Mouse (Mus musculus) urinary bladder, postnatal 4 days (tissue): ENCODE results near the gene Lamb1.

ENCODE experiments used
- DNase-seq, 2 experiments: peaks; one replicate each; pipeline ENCODE4 v3.0.0; 2021 to 2022; ENCODE audit warnings: low spot score in 2 of 2

The Lamb1 gene

DNA sequence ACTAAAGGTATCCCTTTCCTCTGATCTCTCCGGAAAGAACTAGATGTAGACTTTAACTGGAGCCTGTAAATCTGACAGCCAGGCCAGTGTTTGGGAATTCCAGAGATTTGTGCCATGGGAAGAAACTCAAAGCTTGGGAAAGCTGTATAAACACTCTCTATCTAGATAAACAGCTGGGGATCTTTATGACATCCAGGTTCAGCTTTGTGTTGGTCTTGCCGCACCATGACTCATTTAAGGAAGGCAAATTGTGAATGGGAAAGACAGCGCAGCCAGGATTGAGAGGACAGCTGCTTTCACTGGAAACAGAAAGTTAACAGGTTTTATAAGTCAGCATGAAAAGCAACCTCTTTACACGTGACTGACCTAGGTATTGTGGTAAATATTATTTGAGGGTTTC, 12.8 kb upstream of the Lamb1 start:
- DNase-seq: no peak

DNA sequence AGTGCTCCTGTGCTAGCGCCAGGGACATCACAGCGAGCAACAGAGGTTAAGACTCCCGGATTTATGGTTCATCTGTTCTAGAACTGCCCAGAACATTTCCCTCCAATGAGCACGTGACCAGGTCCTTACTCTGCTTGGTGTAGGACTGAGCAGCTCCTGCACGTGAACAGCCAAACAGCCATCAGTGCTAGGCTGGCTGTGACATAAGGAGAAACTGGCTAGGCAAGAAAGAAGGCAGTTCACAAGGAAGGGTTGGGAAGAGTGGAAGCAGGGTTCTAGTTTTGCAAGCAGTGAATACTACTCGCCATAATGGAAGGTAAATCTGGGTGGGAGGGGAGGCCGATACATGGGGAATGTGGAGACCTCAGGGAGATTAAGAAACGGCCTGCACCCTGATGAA, 10.1 kb upstream of the Lamb1 start:
- no peak for DNase-seq

DNA sequence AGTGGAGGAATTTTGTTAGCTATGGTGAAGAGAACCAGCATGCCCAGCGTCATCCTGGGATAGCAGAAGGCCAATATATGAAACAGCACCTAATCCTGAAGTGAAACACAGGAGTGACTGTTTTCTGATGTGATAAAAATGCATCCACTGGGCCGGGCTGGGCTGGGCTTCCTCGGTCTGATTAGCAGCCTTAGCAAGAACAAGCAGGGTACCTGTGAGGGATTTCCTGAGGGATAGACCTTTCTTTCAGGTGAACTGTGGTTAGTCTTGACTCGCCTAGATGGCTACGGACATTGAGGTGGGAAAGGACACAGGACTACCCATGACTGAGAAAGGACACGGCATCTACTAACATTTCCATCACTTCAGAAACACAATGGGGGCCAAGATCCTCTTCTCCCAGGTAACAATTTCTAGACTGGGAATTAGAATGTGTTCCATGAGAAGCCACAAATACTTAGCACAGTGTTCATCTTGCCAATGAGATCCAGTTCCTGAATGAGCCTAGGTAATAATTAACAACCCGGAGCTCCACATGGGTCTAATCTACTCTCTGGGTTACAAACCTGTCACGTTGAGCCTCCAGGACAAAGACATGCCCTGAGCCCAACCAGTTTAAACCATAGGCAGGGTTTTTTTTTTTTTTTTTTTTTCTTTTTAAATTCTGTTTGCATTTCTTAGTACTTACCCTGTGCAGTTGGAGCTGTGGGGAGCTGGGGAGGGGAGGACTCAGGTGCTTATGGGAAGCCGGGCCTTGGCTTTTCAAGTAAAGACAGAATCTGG, 8.7 kb upstream of the Lamb1 start:
- no peak for DNase-seq

DNA sequence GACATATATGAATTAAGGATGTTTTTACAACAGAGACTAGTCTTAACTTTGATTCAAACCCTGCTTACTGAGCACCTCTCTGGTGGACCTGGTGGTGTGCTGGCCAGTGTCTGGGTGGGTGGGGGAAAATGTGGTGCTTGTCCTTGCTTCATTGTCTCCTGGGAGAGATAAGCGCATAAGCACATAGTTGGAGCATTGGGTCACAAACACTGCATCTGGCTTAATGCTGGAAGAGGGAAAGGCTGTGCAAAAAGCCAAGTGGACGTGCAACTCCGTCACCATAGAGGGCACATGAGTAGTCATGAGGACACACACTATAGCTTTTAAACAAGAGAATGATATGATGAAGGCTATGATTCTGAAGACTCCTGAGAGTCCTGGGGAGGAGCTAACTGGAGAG, 3.2 kb upstream of the Lamb1 start:
- no peak for DNase-seq

DNA sequence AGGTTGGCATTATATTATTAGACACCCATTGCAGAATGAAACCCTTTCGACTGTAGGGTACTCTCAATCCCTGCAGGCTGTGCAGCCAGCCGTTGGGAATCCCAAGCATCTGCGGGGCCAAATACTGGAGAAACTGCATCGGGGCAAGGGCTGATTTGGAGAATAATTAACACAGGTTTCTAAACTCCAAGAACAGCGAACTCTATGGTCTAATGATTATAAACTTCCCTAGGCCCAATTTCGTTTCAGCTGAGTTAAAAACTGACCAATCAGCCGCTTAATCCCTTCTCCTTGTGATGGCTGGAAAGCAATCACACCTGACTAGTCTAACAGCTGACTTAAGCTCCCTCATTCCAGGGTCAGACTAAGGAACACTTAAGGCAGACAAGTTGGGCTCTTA, 1.1 kb upstream of the Lamb1 start:
- DNase-seq: no peak

DNA sequence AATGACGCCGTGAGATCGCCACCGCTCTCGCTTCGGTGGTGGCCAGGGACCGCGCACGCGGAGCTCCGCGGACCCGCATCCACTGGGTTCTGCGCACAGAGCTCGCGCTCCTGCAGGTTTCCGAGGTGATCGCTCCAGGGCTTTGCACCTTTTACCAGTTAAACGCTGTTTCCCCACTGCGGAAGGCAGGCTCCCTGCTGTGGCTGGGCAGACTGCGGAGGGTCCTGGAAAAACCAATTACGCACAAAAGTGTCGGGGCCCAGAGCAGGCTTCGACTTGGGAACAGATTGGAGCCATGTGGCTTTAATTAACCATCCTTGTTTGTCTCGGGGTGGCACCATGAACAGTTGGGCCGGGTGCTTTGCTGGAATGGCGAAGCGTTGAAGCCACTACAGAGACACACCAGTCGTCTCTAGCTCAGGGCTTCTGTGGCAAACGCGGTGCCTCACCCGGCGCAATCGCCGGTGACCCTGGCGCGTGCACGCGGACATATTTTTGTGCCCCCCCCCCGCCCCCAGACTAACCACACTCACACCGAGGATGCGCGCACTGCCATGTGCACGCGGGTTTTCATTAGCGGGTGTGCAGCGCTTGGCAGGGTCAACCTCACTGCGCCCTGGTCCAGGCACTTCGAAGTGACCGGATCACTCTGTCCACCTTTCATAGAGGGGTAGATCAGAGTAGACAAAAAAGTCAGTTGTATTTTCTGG, 843 bp downstream of the Lamb1 start:
- no peak for DNase-seq

DNA sequence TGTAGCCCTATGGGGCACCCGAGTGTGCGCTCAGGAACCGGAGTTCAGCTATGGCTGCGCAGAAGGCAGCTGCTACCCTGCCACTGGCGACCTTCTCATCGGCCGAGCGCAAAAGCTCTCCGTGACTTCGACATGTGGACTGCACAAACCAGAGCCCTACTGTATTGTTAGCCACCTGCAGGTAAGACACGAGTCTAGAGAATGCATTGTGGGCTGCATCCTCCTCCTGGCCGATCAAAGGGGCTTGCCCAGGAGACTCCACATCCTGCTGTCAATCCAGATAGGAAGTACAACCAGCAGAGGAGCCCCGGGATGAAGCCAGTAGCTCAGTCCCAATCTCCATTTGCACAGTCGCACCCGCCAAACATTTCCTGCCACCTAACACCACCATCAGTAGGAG, 1.7 kb downstream of the Lamb1 start:
- DNase-seq: no peak

DNA sequence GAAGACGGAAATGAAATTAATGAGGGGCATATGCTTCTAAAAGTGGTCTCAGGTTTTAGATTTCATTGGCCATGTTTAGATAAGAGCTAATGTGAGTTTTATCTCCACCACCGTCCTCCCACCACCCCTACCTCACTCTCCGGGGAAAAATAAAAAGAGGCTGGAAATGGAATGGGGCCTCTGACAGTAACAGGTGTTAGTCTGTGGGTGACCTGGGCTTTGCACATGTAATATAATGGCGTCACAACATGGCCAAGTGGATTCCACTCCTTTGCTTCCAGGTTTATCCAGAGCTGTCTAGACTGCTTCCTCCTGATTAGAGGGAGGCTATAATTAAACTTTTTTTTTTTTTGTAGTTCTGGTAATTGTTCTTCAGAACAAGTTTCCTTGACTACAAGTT, 2.3 kb downstream of the Lamb1 start:
- DNase-seq: no peak

DNA sequence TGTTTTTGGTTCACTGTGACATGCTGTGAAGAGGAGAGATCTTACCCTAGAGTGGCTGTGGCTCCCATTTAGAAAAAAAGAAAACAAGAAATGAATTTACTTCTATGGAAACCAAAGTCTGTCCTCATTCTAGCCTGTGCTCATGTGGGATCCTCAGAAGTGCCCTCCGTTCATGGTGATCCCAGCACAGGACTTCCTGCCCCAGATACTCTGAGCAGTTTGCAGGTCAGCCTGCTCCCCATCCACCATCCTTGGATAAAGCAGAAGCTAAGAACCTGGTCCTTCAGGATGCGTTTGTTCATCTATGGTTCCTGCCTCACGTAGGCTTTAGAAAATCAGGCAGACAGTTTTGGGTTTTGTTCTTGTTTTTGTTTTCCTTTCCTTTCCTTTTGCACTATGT, 3.3 kb downstream of the Lamb1 start:
- no peak for DNase-seq

DNA sequence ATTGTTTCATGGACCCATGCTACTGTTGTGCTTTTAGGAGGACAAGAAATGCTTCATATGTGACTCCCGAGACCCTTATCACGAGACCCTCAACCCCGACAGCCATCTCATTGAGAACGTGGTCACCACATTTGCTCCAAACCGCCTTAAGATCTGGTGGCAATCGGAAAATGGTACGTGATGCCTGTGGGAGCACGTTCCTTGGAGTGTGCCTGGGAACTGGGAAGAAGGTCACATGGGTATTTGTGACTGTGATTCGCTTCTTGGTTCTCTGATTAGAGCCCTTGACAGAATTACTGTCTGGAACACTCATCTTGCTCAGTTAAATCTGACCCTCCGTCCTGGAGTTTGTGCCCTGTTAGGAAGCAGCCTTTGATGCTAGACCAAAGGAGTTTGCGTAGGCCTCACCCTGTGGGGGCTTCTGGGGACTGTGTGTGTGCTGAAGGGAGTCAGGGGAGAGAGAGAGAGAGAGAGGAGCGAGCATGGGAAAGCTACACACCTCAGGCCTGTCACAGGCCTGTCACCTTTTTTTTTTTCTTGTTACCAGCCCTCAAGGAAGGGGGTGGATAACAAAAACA, 4.1 kb downstream of the Lamb1 start:
- DNase-seq: no peak

DNA sequence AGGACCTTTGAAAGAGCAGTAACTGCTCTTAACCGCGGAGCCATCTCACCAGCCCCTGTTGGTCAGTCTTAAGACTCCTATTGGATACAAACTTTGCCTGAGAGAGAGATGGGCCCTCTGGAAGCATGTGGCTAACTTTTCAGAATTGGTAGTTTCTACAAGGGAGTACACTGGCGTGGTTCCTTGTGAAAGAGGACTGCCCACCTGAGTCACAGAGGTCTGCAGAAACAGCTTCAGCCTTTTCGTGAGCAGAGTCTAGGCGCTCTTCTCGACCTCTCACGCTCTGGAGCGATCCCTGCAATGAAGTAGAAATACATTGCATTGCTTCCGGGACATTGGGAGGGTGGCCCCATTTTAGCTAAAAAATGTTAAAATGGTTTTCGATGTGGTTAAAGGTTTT, 5.3 kb downstream of the Lamb1 start:
- no peak for DNase-seq

DNA sequence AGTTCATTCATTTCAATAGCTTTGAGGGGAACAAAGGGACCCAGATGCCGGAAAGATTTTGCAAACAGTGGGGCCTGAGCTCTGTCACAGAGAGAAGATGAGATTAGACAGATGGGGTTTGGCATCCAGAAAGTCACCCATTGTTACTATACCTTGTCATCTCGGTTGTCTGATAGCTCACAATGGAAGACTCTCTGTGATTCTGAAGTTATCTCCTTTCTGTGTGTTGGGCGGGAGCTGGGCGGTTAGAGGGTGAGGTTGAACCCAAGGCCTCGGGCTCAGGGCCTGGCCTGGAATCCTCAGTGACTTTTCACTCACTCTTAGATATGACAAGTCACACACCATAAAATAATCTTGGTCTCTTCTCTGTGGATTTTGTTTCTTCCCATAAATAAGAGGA, 5.7 kb downstream of the Lamb1 start:
- no peak for DNase-seq

DNA sequence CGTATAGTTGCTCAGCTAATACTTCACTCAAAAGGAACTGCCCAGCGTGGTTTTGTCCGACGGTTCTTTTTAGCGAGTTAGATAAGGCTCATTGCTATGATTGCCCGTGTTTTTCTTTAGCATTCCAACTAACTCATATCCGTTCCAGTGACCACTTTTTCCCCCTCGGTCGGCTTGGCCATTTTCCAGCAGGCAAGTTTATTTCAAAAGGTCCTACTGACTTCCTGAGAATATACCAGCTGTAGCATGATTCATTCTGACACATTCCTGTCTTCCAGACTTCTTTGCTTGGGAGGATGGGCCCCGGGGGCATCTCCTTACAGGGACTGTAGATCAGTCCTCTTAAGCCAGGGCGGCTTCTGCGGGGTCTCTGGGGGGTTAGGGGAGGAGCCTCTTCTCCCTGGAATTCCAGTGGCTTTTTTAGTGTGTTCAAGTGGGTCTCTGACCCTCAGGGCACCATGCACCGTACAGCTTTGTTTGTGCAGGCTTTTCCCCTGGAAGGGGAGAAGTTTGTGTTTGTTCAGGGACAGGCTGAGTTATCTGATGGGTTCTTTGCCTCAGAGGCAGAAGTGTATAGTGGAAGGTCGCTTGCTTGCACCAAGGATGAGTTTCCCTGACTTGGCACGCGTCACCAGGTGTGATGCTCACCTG, 6.5 kb downstream of the Lamb1 start:
- DNase-seq: peak in 1 of 2 experiments; percentile 54

DNA sequence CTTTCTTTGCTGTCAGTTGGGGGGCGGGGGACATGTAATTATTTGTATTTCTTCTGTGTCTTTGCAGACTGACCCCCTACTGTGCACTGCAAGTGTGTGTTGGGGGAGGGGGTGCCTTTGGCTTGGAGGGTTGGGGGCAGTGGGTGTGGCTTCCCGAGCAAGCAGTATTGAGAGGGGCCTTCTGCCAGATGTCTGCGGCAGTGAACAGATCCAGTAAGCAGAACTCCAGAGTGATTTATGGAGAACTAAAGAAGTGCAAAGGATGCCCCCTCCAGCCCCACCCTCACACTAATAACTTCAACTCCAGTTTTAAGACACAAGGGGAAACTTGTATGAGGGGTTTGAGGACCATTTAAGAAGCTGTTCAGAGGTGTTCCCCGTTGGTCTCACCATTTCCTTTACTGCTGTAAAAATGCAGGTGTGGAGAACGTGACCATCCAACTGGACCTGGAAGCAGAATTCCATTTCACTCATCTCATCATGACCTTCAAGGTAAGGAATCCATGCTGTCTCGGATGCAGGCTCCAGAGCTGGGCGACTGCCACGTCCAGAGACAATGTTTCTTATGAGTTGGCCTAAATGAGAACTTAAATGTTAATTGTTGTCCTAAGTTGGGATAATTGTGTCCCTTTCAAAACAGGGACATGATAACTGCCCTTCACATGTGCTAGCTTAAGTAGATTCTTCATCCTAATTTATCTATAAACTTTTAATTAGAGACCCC, 7.1 kb downstream of the Lamb1 start:
- DNase-seq: no peak

DNA sequence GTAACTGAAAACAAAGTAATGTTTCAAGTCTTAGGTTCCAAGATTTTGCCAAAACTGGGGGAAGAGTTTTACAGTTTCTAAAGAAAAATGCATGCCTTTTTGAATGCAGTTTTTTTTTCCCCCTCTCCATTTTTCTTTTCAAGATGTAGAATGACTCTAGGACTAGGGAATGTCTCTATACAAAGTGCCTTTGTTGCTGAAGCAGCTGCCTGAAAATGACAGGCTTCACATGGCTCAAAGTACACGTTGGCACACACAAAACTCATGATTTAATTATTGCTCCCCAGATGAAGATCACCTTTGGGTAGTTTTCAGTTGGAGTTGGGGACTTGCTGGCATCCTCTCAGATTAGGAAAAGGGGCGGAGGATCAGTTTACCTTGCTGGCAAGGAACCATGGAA, 7.8 kb downstream of the Lamb1 start:
- DNase-seq: no peak

DNA sequence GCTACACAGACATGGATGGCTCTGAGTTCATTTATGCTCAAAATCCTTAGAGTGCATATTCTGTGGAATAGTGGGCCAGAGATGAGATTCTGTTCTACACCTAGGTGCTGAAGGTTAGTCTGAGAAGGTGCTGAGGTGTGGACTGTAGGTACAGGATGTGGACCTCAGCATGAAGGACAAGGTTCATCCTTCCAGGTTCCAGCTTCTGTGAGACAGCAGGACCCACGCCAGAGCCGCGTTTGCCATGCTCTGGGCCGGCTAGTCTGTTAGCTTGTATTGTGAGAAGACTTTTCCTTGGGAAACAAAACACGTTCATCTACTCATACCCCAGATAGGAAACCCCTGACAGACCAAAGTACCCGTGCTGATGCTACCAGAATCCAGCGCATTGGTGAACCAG, 8.6 kb downstream of the Lamb1 start:
- DNase-seq: no peak

DNA sequence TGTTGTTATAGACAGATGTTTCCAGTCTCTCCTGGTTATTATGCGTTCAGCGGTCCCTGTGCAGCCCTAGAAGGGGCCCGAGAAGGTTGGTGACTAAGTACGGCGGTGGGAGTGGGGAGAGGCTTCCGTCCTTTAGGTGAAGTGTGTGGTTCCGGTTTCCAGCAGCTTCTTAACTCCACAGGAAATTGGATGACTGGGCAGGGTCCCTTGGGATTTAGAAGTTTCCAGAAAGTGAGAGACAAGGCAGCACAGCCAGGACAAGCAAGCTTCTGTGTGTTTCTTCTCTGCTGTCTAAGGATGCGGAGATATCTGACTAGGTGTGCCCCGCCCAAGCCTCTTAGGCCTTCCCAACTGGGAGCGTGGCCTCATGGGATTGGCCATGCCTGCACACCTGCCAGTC, 10.4 kb downstream of the Lamb1 start:
- no peak for DNase-seq

DNA sequence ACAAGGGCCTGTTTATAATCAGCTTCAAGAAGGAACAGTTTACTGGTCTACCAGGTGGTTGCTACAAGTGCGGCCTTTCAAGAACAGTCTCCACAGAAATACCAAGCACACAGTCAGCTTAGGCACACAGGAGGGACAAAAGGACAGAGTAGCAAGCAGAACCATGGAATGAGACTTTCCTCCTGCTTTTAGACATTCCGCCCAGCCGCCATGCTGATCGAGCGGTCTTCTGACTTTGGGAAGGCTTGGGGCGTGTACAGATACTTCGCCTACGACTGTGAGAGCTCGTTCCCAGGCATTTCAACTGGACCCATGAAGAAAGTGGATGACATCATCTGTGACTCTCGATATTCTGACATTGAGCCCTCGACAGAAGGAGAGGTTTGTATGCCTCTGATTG, 13.2 kb downstream of the Lamb1 start:
- DNase-seq: no peak

DNA sequence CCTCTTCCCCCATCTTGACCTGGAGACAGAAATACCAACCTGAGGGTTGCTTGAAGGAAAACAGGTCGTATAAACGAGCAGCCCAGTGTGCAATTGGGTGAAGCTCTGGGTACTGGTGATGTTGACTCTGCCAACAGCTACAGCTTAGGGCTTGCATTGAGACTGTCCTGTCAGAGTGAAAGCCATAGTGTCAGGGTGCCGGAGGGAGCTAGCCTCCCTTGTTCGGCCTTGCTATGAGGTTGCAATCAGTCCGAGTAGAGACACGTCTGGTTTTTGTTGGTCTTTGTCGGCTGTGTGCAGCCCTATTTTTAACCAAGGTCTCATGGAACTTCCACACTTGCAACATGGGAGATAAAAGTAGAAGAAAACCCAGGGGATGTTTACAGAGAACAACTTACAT, 15.3 kb downstream of the Lamb1 start:
- DNase-seq: no peak

DNA sequence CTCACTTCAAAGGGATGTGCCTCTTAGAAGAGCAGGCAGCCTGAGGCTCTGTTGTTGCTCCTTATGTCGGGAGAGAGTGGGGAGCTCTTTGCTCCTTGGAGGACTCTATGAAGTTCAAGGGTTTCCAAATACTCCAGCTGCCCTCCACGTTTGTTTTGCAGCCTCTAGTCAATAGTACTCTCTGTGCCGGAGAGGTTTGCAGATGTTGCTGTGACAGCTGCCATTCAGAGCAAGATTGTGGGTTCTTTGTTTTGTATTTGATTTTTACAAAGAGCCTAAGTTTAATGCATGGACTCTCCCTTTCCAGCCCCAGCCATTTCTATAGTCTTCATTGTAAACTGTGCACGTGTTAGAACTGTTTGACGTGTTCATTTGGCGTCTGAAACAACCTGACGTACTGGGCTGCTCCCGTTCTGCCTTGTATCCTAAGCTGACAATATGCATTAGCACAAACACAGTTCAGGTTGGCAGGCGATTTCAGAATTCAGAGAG, 16.1 kb downstream of the Lamb1 start:
- no peak for DNase-seq

DNA sequence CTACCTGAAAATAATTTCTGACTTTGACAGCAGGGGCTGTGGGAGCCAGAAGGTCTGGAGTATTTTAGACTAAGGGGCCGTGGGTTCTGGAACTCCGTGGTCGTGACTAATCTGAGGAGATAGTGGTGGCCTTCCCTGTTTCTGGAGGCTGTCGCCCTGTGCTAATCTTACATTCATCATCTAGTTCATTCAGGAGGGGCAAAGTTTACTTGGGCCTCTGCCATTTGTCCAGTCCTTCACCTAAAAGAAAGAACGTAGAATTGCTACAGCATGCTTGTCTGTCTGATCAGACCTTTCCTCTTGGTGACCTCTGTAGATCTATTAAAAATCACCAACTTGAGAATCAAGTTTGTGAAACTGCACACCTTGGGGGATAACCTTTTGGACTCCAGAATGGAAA, 17.2 kb downstream of the Lamb1 start:
- DNase-seq: no peak

DNA sequence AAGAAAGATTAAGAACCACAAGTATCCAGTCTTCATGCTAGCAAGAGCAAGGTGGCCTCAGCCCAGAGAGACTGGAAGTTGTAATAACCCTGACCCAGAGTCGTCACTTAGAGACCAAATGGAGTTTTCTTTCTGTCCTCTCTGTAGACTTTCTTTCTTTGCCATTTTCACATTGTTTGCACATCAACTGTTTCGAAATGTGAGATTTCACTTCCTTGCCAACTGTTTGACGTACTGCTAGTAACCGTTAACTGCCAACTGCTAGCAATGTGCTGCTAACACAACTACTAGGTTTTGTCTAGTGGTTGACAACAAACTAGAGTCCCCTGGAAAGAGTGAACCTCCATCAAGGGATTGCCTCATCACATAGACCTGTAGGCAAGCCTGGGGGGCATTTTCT, 18.1 kb downstream of the Lamb1 start:
- no peak for DNase-seq
